Mouse (Mus musculus) midbrain, embryonic 10.5 days (tissue): ENCODE data around the gene Ephb4. TPM values are rescaled to one million over a fixed set of nuclear protein-coding genes. Genes with fewer than 3 reads are reported as not detected.

Experiments used
- DNase-seq: peaks from one replicate; pipeline ENCODE4 v3.0.0-alpha.2; 2017; ENCODE audit warnings: low spot score
- H3K27ac ChIP-seq: fragments of 300-500 bp; sonication (generic); replicated peaks from 2 replicates; pipeline ENCODE4 v1.5.1; 2016; ENCODE audit warnings: mild to moderate bottlenecking
- H3K27me3 ChIP-seq: fragments of 300-500 bp; sonication (generic); 2 replicates; pipeline ENCODE4 v1.6.1; 2016; ENCODE audit warnings: low read depth, mild to moderate bottlenecking; ENCODE audit not compliant: poor library complexity, severe bottlenecking
- H3K36me3 ChIP-seq: fragments of 300-500 bp; sonication (generic); 2 replicates; pipeline ENCODE4 v1.6.1; 2016; ENCODE audit warnings: mild to moderate bottlenecking, moderate library complexity
- H3K4me1 ChIP-seq: fragments of 300-500 bp; sonication (generic); 2 replicates; pipeline ENCODE4 v1.6.1; 2016
- H3K4me3 ChIP-seq: fragments of 300-500 bp; sonication (generic); 2 replicates; pipeline ENCODE4 v1.5.1; 2016; ENCODE audit warnings: mild to moderate bottlenecking, moderate library complexity
- H3K9me3 ChIP-seq: fragments of 300-500 bp; sonication (generic); replicated peaks from 2 replicates; pipeline ENCODE4 v1.6.1; 2016; ENCODE audit warnings: mild to moderate bottlenecking
- WGBS: fragments of 180-500 bp; shearing (Covaris S2); methylation state at CpG from one replicate; pipeline ENCODE4 v1.1.7; 2016; 5-methylcytosine and 5-hydroxymethylcytosine counted together
- polyA plus RNA-seq: library from polyadenylated mRNA; unstranded; fragments of >200 nt; fragmentation: Nextera tagmentation; extraction: Ambion mirVana; gene quantifications from 2 replicates; pipeline ENCODE4 v1.2.1, GENCODE M21; 2016

Ephb4 gene
- polyA plus RNA-seq, 1 experiment from 2014 or later = 28.9 TPM

DNA sequence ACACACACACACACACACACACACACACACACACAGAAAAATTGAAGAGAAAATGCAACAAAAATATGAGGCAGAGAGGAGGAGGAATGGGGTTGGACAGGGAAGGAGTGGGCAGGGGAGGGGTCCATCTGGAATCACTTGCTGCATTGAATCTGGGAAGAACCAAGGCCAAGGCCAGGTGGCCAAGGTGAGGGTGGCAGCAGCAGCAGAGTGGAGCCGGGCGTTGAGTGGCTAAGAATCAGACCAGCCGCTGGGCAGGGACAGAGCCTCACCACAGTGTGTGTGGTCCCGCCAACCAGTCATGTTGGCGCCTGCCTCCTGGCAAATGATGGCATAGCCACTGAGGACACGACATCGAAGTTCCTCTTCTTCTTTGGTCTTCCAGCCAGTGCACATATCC lies 33.5 kb downstream of the Ephb4 start:
- H3K4me1 ChIP-seq = peaks cover 3% of the 10 kb centered on the region; the same call in 1 of the 2 replicates
- no peaks in the 10 kb centered on the region for H3K36me3 ChIP-seq
- no peak overlapping the region for H3K27ac ChIP-seq
- no peaks in the 10 kb centered on the region for H3K9me3 ChIP-seq
- H3K4me3 ChIP-seq = no peak overlapping the region
- no peaks in the 10 kb centered on the region for H3K27me3 ChIP-seq
- no peak for DNase-seq
- 94% methylated on average over 7 of the region's 7 CpGs for WGBS

DNA sequence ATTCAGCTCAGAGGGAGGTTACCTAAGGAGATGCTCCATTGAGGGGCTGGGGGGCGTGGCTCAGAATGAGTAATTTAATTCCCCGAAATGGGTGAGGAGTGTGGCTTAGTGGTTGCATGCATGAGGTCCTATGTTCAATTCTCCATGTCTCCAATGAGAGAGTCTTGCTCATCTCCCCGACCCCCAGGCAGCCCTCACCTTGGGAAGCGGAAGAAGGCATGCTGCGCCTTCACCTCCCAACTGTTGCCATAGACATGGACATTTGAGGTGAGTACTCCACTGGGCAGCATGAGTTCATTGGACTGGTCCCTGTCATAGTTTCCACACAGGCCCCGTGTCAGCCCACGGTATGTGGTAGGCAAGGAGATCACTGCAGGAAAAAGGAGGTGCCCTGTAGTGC lies 36.8 kb downstream of the Ephb4 start:
- Histone ChIP-seq H3K27me3 (no peaks in the 10 kb centered on the region), H3K27ac (no peak overlapping the region), H3K9me3 (no peaks in the 10 kb centered on the region), H3K36me3 (no peaks in the 10 kb centered on the region), H3K4me1 (no peaks in the 10 kb centered on the region), H3K4me3 (no peak overlapping the region)
- DNase-seq = no peak
- 88% methylated on average over 7 of the region's 7 CpGs for WGBS

DNA sequence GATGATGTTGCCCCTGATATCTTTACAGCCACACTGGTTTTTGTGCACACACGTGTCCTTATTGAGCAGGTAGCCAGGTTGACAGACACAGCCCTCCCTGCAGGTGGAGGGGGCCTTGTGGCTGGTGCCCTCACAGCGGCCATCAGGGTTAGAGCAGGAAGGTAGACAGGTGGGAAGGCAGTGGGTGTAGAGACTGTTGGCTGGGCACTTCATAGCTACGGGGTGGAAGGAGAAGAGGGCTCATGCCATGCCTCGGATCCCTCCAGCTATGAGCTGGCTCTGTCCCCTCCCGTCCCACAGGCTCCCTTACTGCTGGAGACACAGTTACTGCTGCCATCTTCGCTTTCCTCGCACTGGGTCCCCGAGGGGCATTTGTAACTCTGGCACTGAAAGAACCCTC lies 41.7 kb downstream of the Ephb4 start:
- Histone ChIP-seq H3K36me3 (no peaks in the 10 kb centered on the region), H3K9me3 (no peaks in the 10 kb centered on the region), H3K27ac (no peak overlapping the region), H3K27me3 (no peaks in the 10 kb centered on the region), H3K4me3 (no peak overlapping the region), H3K4me1 (no peaks in the 10 kb centered on the region)
- WGBS = 79% methylated on average over 8 of the region's 8 CpGs
- DNase-seq = no peak

DNA sequence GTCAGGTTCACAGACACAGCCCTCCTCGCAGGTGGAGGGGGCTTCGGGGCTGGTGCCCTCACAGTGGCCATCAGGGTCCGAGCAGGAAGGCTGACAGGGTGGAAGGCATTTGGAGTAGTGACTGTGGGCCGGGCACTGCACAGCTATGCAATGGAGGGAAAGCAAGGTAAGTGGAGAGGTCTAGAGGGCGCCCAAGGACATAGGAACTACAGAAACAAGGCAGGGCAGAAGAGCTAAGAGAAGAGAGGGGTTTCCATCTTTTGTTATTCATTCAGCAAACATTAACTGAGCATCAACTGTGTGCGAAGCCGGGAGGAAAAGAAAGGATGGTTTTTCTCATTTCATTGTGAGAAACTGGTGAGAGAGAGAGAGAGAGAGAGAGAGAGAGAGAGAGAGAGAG lies 44.5 kb downstream of the Ephb4 start:
- Histone ChIP-seq H3K9me3 (no peaks in the 10 kb centered on the region), H3K4me1 (peaks cover 6% of the 10 kb centered on the region; the same call in 1 of the 2 replicates), H3K4me3 (no peak overlapping the region), H3K36me3 (no peaks in the 10 kb centered on the region), H3K27me3 (no peaks in the 10 kb centered on the region), H3K27ac (no peak overlapping the region)
- no peak for DNase-seq
- 45% methylated on average over 7 of the region's 7 CpGs for WGBS

DNA sequence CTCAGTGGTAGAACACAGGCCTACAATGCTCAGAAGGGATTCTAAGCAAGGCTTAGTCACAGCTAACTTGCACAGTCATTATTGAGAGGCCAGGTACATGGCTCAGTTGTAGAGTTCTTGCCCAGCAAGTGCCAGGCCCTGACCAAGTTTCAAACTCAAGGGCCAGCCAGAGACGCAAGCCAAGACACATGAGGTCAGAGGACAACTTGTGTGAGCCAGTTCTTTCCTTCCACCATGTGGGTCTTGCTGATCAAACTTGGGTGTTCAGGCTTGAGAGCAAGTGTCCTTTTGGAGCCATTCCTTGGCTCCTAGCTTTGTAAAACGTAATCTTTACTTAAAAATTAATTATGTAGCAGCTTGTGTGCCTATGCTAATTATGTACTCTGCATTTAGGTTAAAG lies 54.2 kb downstream of the Ephb4 start:
- H3K9me3 ChIP-seq = no peaks in the 10 kb centered on the region
- WGBS = 83% methylated on average over 2 of the region's 2 CpGs
- peaks cover 33% of the 10 kb centered on the region for H3K4me1 ChIP-seq
- H3K36me3 ChIP-seq = no peaks in the 10 kb centered on the region
- H3K27ac ChIP-seq = no peak overlapping the region
- no peak overlapping the region for H3K4me3 ChIP-seq
- DNase-seq = no peak
- H3K27me3 ChIP-seq = no peaks in the 10 kb centered on the region

DNA sequence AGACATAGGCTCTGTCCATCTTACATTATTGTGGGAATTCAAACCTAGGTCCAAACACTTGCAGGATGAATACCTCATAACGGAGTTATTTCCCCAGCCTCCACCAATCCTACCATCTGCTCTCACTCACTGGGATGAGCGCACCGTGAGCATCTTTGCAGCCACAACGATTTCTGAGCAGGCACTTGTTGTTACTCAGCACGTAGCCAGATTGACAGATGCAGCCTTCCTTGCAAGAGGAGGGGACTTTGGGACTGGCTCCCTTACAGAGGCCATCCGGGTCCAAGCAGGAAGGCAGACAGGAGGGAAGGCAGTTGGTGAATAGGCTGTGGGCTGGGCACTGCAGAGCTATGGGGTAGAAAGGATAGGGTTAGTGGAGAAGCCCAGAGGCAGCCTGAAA lies 59.5 kb downstream of the Ephb4 start:
- no peak overlapping the region for H3K4me3 ChIP-seq
- no peaks in the 10 kb centered on the region for H3K9me3 ChIP-seq
- H3K27me3 ChIP-seq = no peaks in the 10 kb centered on the region
- peaks cover 33% of the 10 kb centered on the region for H3K4me1 ChIP-seq
- 66% methylated on average over 6 of the region's 6 CpGs for whole genome bisulfite sequencing
- DNase-seq = no peak
- H3K27ac ChIP-seq = no peak overlapping the region; the same call in 1 of the 2 replicates
- H3K36me3 ChIP-seq = no peaks in the 10 kb centered on the region

DNA sequence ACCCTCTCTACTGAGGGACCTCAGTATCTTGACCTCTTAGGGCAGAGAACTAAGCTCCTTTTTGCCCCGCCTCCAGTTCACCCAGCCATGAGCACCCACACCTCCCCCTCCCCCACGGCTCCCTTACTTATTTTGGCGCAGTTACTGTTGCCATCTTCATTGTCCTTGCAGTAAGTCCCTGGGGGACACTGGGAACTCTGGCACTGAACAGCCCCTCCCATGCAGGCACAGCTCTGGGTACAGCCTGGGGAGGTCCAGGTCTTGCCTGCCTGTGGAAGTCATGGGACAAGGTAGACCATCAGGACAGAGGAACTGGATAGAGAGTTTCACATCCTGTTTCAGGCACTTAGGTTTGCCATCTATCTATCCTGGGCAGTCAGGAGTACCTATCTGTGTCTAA lies 60.2 kb downstream of the Ephb4 start:
- no peaks in the 10 kb centered on the region for H3K27me3 ChIP-seq
- WGBS = 52% methylated on average over 3 of the region's 3 CpGs

DNA sequence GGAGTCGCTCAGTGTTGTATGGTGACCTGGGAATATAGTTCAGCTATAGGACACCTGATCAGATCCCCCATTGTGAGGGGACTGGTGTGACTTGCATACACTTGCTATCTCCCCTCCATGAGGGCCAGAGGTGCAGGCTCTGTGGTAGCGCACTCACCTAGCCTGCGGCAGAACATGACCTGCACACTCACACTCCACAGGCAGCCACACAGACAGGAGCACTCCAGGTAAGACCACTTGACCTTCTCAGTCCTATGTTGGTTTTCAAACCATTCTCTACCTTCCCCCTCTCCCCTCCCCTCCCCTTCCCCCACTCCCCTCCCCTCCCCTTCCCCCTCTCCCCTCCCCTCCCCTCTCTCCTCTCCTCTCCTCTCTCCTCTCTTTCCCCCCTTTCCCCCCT lies 60.6 kb downstream of the Ephb4 start:
- WGBS = 92% methylated on average over 3 of the region's 3 CpGs

More for the DNA sequence above, 60.2 kb downstream of the Ephb4 start:
- no peak overlapping the region for H3K4me3 ChIP-seq
- H3K4me1 ChIP-seq = peaks cover 33% of the 10 kb centered on the region
- DNase-seq = no peak
- H3K27ac ChIP-seq = no peak overlapping the region
- no peaks in the 10 kb centered on the region for H3K36me3 ChIP-seq
- no peaks in the 10 kb centered on the region for H3K9me3 ChIP-seq

DNA sequence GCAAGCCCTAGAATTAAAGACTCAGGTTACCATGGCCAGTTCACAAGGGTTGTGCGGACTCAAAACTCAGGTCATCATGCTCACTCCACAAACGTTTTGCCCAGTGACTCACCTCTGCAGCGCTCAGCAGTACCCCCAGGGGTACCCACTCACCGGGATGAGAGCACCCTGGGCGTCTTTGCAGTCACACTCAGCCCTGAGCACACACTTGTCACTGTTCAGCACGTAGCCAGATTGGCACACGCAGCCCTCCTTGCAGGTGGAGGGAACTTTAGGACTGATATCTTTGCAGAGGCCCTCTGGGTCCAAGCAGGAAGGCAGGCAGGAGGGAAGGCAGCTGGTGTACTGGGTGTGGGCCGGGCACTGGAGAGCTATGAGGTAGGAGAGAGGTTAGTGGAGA lies 61.3 kb downstream of the Ephb4 start:
- Histone ChIP-seq H3K27ac (no peak overlapping the region), H3K36me3 (no peaks in the 10 kb centered on the region), H3K9me3 (no peaks in the 10 kb centered on the region), H3K4me1 (peaks cover 32% of the 10 kb centered on the region), H3K27me3 (no peaks in the 10 kb centered on the region), H3K4me3 (no peak overlapping the region)
- DNase-seq = no peak
- WGBS = 79% methylated on average over 8 of the region's 8 CpGs

More for the DNA sequence above, 60.6 kb downstream of the Ephb4 start:
- H3K4me3 ChIP-seq = no peak overlapping the region
- no peaks in the 10 kb centered on the region for H3K27me3 ChIP-seq
- no peak overlapping the region for H3K27ac ChIP-seq
- no peak for DNase-seq
- H3K9me3 ChIP-seq = no peaks in the 10 kb centered on the region
- H3K36me3 ChIP-seq = no peaks in the 10 kb centered on the region
- peaks cover 33% of the 10 kb centered on the region for H3K4me1 ChIP-seq

DNA sequence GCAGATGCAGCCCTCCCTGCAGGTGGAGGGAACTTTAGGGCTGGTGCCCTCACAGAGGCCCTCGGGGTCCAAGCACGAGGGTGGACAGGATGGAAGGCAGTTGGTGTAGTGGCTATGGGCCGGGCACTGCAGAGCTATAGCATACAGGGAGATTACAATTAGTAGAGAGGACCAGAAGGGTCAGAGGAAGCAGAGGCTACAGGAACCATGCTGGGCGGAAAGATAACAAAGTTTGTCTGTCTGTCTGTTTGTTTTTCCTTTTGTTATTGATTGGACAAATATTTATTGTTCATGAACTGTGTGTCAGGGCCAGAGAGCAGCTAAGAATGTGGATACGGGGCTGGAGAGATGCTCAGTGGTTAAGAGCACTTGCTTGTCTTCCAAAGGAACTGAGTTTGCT lies 64.3 kb downstream of the Ephb4 start:
- no peak for DNase-seq
- Histone ChIP-seq H3K27me3 (no peaks in the 10 kb centered on the region), H3K4me1 (peaks cover 13% of the 10 kb centered on the region), H3K36me3 (no peaks in the 10 kb centered on the region), H3K4me3 (no peak overlapping the region), H3K9me3 (no peaks in the 10 kb centered on the region), H3K27ac (no peak overlapping the region)
- WGBS = 63% methylated on average over 5 of the region's 5 CpGs

DNA sequence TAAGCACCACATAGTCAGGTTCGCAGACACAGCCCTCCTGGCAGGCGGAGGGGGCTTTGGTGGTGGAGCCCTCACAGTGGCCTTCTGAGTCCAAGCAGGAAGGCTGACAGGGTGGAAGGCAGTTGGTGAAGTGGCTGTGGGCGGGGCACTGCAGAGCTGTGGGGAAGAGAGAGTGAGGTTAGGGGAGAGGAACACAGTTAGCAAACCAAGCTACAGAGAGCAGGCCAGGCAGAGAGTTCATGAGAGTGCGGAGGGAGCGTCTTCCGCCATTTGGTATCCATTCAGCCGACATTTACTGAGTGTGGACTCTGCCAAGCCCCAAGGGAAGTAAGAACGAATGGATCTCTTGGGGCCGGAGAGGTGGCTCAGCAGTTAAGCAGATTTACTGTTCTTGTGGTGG lies 69.2 kb downstream of the Ephb4 start:
- no peaks in the 10 kb centered on the region for H3K36me3 ChIP-seq
- H3K27me3 ChIP-seq = no peaks in the 10 kb centered on the region
- H3K4me1 ChIP-seq = 0 out of 2 replicates have a peak, but pooled peaks cover 4% of the 10 kb centered on the region
- DNase-seq = no peak
- no peak overlapping the region for H3K4me3 ChIP-seq
- no peaks in the 10 kb centered on the region for H3K9me3 ChIP-seq
- WGBS = 77% methylated on average over 9 of the region's 9 CpGs
- no peak overlapping the region for H3K27ac ChIP-seq

DNA sequence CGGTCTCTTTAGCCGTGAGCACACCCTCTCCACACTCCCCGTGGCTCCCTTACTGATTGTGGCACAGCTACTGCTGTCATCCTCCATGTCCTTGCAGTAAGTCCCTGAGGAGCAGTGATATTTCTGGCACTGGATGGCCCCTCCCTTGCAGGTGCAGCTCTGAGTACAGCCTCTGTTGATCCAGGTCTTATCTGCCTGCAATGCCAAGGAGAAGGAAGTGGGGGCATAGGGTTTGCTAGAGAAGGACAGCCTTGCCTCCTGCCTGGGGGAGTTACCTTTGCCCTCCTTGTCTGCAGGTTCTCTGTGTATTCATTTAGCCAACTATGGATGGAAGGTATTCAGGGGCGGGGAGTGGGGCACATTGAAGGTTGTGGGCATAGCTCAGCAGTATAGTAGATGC lies 69.9 kb downstream of the Ephb4 start:
- Histone ChIP-seq H3K4me3 (no peak overlapping the region), H3K36me3 (no peaks in the 10 kb centered on the region), H3K4me1 (0 out of 2 replicates have a peak, but pooled peaks cover 4% of the 10 kb centered on the region), H3K27me3 (no peaks in the 10 kb centered on the region), H3K9me3 (no peaks in the 10 kb centered on the region), H3K27ac (no peak overlapping the region)
- WGBS = 80% methylated on average over 4 of the region's 4 CpGs
- DNase-seq = no peak

DNA sequence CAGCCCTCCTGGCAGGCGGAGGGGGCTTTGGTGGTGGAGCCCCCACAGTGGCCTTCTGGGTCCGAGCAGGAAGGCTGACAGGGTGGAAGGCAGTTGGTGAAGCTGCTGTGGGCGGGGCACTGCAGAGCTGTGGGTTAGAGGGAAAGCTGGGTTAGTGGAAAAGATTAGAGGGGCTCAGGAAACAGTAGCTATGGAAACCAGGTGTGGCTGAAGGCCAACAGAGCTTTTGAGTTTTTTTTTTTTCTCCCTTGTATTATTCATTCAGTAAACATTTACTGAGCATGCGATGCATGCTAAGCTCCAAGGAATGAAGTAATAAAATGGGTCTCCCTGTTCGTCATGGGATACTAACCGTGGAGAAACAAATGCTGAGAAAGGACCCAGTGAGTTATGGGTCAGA lies 75.7 kb downstream of the Ephb4 start:
- H3K36me3 ChIP-seq = no peaks in the 10 kb centered on the region
- 73% methylated on average over 6 of the region's 6 CpGs for WGBS
- H3K4me3 ChIP-seq = no peak overlapping the region
- H3K27me3 ChIP-seq = no peaks in the 10 kb centered on the region
- peaks cover 7% of the 10 kb centered on the region; the same call in 1 of the 2 replicates for H3K4me1 ChIP-seq
- no peak for DNase-seq
- H3K27ac ChIP-seq = no peak overlapping the region
- no peaks in the 10 kb centered on the region for H3K9me3 ChIP-seq
